Mouse (Mus musculus): ENCODE data around the gene Map3k20.

Gene Map3k20

DNA sequence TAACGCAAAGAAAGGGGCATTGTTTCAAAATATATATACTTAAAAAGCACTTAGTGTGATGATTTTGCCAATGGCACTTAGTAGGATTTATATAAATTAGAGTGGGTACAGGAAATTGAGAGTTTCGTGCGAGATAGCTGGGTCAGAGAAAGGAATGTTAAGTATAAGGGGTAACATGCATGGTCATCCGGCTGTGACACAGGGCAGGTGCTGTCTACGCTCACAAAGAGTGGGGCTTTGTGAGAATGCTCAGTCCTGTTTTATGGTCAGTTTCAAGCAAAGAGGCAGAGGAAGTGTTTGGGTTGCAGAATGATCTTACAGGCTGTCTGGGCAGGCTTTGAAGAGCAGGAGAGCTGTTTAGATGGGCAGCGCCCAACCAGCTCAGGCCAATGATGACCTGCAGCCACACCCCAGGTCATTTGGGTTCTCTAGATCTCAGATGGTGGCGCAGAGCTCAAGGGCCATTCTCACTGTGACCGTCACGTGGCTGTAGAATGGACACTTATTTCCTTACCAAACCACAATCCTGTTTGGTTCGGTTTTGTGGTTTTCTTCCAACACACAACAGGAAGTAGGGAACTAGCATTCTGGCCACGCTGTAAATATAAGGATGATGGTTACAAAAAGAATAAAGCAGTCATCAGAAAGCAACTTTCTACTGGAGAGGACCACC lies 37.4 kb downstream of the Map3k20 start:
- DNase-seq: no peak

DNA sequence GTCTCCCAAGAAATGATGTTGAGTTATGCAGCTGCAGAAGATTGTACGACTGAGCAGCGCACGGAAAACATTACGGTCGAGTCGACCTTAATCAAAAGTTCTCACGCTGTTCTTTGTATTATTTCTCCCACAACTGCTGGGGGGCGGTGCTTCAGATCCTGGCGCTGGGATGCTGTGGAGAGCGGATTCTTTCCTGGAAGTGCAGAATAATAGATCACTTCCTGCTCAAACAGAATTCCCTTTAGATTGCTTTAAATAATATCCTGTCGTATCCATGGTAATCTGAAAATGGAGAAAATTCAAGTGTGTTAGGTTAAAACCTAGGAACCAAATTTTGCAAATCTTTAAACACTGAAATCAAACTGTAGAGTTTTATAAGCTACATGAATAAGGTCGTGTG lies 39.0 kb downstream of the Map3k20 start:
- no peak for DNase-seq

DNA sequence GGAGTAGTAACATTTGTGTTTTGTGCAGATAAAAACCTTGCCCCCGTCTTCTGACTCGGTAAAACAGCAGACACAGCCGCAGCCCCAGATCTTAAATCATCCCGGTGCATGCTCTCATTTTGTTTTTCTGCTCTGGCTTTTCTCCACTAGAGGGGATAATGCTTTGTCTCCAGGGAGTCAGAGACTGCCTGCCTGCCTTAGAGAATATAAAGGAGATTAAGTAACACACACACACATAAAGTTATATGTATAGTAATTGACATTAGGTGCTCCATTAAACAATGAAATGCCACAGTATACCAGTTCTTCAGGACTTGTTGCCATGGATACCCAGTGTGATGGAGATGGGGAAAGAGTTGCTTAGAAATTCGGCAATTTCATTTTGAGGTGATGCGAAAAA lies 41.1 kb downstream of the Map3k20 start:
- DNase-seq: no peak

- no peak for DNase-seq
These were observed 43.0 kb downstream of the Map3k20 start for GRCm38 (mm10) chr2:72328435-72328834.

DNA sequence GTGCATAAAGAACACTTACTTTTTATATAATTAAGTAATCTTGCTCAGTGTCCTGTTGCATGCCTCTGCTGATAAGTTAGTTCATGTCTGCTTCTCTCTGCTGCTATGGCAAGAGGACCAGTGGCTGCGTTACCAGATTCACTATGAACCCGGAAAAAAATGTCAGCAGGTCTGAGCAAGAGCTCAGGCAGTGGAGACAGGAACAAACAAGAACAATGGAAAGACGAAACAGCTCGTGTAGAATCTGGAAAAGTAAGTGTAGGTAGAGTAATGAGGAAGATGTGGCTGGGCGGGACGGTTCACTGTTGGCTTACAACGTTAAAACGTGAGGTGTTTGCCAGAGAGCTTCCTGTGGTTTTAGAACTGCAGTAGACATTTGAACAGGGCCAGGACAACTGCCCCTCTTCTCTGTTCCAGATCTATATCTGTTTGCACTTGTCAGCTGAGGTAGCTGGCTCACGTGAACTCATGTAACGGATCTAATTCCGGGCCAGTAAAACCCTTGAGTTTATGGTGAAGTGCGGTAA lies 45.6 kb downstream of the Map3k20 start:
- DNase-seq: no peak

DNA sequence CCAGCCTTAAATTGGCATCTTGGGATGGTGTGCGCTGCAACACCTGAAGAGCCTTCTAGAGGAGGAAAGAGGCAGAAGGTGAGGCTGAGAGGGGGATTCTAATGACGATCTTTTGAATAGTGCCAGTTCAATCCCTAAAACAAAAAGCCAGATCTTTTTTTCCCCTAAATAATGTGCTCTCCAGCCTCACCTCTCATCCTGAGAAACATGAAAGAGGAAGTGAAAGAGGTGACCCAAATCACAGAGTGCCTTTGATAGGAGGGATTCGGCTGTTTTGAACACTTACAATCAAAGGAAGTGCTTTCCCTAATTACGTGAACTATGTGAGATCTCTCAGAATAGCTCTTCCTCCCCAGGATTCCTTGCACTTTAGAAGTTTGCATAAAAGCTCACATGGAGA lies 46.6 kb downstream of the Map3k20 start:
- no peak for DNase-seq

GRCm38 (mm10) chr2:72333210-72333609 lies 47.8 kb downstream of the Map3k20 start:
- DNase-seq: no peak

GRCm38 (mm10) chr2:72336840-72337239 lies 51.4 kb downstream of the Map3k20 start:
- DNase-seq: no peak

DNA sequence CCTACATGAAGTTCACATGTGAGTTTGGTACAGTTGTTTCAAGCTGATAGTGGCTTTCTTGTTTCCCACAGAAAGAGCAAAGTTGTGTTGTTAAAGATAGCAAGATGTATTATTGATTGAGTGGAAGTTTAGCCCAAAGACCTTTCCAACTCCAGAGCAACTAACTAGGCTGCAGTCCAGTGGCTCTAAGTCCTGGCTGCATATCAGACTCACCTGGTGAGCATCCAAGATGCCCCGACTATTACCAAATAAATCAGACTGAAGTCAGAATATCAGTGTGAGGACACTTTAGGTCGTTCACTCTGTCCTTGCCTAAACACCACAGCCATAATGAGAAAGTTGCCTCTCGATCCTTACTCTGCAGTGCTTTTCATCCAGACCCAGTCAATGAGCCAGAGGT lies 59.8 kb downstream of the Map3k20 start:
- no peak for DNase-seq

DNA sequence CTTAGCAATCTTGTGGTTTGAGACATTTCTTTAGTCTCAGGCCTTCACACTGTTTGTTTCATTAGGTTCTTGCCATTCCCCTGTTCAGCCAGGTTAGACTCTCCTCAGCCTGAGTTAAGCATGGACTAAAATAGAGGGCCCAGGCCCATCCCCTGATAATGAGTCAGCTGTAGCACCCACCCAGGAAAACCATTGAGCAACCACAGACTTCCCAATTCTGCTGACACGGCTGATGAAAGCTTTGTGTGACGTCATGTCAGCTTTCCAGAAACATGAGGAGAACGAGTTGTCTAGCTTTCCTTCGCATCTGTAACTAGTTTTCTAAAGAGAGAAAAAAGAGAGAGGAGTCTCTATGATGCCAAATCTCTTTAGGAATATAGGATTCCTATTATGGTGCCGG lies 65.9 kb downstream of the Map3k20 start:
- DNase-seq: no peak

DNA sequence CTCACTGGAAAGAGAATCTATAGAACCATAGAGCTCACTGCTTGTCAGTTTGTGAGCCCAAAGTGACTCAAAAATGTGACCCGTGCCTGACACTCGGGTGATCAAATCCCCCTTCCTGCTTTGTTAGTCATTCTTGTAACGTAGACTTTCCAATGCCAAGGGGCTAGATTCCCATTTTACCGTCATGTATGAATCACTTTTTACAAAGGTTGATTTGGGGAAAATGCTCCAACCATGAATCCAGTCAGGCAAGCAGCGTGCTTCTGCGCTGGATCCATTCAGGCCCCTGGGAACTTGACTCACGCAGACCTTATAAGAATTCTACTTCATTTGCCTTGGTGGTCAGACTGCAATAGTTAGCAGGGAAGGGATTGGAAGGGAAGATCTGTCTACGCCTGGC lies 66.3 kb downstream of the Map3k20 start:
- no peak for DNase-seq

GRCm38 (mm10) chr2:72352756-72353155 lies 67.3 kb downstream of the Map3k20 start:
- no peak for DNase-seq

GRCm38 (mm10) chr2:72356471-72356870 lies 71.0 kb downstream of the Map3k20 start:
- no peak for DNase-seq

DNA sequence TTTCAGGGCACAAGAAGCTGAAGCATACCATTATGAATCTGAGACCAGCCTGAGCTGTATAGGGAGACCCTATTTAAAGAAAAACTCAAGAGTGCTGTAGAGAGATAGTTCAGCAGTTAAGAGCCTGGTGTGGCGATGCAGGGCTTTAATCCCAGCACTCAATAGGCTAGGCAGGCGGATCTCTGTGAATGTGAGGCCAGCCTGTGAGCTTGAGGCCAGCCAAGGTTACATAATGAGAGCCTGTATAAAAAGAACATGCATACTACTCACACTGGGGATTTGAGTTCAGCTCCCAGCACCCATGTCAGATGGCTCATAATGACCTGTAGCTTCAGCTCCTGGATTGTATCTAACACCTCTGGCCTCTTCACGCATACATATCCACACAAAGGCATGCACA lies 76.1 kb downstream of the Map3k20 start:
- DNase-seq: no peak

- no peak for DNase-seq
These were observed 78.0 kb downstream of the Map3k20 start for GRCm38 (mm10) chr2:72363449-72363848.

GRCm38 (mm10) chr2:72365930-72366329 lies 80.5 kb downstream of the Map3k20 start:
- DNase-seq: no peak

DNA sequence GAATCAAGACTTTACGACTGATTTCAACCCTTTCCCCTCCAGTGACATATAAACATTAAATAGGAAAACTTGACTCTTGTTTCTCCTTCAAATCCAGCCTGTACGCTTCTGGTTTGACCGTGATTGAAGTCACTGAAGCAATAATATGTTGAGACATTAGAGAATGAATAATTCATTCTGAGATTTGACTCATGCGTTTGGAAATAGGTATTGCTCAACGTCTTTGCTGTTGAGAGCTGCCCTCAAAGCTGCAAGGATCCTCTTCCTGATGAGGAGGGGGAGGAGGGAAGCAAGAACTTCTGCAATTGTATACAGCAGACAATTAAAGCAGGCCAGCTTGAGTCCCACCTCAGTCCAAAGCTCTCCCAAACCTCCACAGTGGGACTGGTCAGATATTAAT lies 81.1 kb downstream of the Map3k20 start:
- DNase-seq: no peak

DNA sequence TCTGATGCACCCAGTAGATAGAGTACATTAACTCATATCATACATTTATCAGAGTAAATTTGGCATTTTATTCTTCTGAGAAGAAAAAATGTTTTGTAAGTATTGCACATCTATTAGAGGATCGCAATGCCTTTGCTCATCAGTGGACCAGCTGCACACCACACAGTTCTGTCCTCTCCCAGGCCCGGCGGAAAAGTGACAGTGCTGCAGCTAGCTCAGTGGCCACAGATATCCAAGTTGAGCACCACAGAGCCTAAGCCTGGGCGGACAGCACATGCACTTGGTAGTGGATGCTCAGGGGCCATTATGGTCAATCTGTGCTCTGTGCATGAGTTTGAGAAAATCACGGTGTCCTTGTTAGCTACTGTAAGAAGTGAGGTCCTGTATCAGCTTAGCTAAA lies 82.4 kb downstream of the Map3k20 start:
- DNase-seq: no peak

DNA sequence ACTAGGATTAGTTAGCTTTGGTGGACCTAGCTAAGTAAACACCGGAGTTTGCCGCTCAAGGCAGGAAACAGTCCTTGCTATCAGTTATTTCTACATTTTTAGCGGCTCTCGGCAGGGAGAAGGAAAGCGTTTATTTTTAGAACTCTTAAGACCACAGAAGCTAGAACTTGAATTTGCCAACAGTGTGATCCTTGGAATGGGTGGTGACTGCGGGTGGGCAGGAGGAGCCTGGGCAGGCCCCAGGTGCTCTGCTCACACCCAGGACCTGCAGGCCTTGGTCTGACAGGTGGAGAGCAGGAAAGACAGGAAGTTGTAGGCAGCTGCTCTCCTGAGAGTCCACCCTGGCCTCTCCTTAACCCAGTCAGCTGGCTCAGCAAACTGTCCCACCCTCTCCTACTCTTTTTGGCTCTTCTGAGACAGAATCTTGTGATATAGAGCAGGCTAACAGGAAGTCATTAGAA lies 83.7 kb downstream of the Map3k20 start:
- no peak for DNase-seq

- DNase-seq: no peak
These were observed 86.7 kb downstream of the Map3k20 start for GRCm38 (mm10) chr2:72372136-72372535.

DNA sequence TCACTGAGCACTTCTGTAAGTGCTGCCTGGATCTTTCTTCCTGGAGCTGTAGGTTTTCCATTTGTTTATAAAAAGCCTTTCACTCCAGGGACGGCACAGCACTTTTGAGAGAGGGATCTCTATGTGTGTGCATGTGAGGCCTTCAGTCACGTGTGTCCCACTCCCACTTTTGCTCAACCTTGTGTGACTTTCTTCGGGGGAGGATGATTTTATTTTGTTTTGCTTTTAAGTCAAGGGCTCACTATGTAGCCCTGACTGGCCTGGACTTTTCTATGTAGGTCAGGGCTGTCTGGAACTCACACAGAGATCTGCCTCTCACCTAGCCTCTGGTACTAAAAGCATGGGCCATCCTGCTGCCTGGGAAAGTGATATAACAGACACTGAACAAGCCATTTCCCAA lies 88.6 kb downstream of the Map3k20 start:
- no peak for DNase-seq

DNA sequence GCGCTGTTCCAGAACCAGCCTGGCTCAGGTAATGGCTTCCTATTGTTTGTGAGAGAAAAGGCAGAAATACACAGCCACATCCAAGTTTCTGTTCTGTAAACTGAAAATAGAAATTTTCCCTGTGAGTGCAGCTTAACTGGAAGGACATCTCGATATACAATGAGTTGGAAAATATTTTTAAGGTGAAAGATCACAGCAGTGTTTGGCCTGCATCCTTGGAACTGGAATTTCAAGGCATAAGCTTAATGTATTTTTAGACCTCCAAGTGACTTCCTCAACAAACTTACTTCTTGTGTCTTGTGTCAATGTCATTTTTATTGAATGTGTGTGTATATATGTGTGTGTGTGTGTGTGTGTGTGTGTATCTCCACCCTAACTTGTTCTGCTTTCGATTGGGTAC lies 90.4 kb downstream of the Map3k20 start:
- DNase-seq: no peak

GRCm38 (mm10) chr2:72376946-72377345 lies 91.5 kb downstream of the Map3k20 start:
- DNase-seq: no peak

- DNase-seq: no peak
These were observed 94.0 kb downstream of the Map3k20 start for GRCm38 (mm10) chr2:72379425-72379824.

DNA sequence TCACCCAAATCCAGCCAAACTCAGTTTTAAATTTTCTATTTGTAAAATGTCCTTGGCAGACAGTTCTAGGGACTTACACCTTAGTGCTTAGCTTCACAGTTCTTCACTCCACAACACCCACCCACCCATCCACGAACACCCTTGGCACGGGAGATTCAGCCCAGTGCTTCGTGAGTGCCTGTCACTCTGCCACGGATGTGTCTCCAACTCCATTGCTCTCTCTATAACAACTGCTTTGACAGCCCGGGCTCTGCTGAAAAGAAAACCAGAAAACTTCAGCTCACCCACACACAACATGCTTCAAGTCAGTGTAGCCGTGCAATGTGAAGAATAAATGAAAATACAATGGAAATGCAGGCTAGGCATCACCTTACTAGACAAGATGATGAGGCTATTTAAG lies 97.2 kb downstream of the Map3k20 start:
- no peak for DNase-seq

Measured in cerebellum, postnatal 10 days (tissue).